Mouse (Mus musculus) v-Abl transformed pro-B cells (cell line): Measurements from ENCODE around the gene Ank3.

ENCODE experiments used
- in situ Hi-C, 2 experiments: fragments of 400-800 bp; cut with MboI; formaldehyde crosslinking; loops; one replicate each; pipeline ENCODE4 v1.15.1; 2025; ENCODE audit not compliant: unreplicated experiment in 2 of 2

The Ank3 gene

DNA sequence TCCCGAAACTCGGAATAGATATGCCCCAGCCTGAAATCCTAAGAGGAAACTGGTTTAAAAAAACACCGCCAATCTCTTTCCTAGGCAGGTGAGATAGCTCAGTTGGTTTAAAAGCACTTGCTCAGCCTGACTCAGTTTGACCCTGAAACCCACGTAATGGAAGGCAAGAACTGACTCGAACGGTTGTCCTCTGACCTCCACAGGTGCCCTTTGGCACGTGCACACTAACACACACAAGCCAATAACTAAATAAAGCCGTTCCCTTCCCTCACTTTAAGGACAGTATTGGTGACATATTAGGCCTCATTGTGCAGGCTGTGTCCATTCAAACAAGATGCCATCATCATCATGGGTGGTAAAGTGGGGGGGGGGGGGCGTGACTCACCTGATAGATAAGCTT is 528.4 kb downstream of the Ank3 start:
- in situ Hi-C loops = no loop called here

DNA sequence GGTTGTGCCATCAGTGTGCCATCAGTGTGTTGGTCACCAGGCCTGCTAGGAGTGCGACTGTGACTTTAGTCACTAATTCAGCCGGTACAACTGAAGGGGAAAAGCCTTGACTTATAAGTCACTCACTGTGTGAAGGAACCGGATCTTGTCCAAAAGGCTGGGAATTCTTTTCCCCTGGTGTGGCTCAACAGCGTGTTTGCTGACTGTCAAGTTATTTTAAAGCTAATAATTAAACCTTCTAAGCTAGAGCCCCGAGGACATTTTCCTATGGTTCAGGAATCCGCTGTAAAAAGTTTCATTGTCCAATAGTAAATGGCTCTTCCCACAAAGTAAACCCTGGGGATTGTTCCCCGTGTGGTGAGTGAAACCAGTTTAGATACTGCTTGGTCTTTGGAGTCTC is 529.8 kb downstream of the Ank3 start:
- in situ Hi-C loops = no loop called here

DNA sequence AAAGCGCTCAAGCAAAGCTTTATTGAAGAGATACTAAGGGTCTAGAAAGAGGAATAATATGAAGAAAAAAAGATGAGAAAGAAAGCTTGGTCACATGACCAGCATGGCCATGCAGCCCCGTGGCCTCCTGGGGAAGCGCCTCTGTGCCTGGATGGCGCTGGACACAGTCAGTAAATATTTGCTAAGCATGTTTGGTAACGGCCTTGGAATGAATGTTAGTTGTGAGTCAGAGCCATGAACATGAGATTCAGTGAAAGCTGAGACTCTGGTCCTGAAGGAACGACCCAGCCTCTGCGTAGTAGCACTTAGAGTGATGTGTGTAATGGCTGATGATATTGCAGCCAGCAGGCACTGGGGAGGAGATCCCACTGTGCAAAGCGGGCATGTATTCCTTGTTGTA is 531.9 kb downstream of the Ank3 start:
- in situ Hi-C loops = no loop called here

DNA sequence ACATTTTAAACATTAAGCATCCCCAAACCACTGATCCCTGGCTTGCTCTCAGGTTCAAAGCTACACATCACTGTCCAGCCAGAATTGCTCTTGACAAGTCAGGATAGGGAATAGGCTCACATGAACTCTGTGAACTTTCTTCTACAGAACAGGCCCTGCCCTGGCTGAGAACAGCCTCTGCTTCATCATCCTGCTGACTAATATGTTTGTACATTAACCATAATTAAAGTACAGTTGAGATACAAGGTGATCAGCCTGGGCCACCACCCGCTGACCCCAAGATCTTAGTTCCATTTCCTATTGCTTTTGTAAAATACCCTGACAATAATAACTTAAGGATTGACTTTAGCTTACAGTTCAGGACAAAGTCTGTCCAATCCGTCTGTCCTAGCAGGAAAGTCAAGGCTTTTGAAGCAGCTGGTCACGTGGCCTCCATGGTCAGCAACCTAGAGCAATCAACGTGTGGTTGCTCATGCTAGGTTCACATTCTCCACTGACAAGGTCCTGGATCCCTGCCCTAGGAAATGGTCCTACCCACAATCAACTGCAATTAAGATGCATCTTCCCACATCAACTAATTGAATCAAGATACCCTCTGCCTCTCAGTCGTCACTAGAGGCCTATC is 538.0 kb downstream of the Ank3 start:
- in situ Hi-C loops = no loop called here

DNA sequence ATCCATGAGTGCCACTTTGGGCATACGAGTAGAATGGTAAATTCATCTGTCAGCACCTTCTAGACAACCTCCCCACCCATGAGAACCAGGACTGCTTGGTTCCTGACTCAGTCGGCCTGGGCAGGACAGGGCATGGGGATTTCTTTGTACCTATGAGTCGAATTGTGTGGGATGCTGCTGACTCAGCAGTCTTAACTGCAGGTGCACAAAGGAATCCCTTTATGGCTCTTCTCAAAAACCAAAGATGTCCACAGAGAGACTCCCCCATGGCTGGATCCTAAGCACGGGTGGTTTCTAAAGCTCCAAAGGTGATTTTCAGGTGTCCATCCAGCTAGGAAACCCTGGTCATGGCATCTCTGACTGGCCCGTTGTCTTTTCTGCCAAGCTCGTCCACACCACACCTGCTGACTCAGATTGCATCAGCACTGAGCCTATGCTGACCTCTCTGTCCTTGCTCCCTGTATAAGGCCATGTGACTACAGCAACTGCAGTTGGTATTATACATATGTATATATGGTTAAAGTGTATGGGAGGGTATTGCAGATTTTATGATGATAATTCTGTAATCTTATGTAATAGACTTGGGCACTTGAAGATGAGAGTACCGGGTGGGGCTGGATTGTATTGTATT is 538.8 kb downstream of the Ank3 start:
- in situ Hi-C loops = no loop called here

DNA sequence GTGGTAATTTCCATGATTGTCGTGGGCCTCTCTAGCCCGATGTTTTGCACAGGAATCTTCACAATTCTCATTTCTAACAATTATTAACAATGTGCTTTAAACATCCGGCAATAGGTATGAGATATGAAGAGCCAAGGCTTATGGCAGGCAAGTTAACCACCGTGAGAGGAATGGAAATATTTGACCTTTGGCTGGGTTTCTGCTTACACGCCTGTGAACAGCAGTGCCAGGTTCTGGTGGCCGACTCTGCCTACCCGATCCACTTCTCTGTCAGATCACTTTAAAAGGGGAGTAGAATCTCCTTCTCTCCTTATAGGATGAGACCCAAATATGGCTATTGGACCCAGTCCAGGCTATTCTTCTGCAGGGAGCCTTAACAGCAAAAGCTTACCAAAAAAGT is 540.6 kb downstream of the Ank3 start:
- in situ Hi-C loops = no loop called here

DNA sequence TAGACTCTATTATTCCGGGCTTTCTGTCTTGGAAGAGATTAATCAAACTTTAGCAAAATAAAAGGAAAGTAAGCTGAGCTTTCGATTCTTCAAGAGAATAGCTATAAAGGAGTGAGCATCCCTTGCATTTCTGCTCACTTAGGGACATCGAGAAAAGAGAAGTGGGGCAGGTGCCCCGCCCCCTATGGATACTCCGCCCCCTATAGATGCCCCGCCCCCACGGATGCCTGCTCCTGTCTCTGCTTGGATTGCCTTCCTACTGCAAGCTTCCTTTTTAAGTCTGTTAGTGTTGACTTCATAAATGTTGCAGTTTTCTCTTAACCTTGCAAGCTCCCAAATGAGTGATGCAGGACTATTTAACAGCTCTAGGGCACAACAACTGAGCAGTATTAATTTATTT is 541.4 kb downstream of the Ank3 start:
- in situ Hi-C loops = no loop called here

DNA sequence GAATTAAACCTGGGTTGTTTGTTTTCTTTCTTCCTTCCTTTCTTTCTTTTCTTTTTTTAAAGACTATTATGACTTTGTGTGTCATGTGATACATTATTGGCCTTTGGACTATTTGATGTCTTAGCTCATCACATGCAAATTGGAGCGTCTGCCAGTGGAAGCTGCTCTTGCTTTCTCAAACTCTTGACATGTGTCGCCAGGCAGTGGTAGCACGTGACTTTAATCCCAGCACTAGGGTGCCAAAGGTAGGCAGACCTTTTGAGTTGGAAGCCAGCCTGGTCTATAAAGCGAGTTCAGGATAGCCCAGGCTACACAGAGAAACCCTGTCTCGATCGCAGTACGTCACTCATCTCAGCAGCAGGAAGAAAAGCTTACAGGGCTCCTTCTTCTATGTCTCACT is 542.4 kb downstream of the Ank3 start:
- in situ Hi-C loops = no loop called here

DNA sequence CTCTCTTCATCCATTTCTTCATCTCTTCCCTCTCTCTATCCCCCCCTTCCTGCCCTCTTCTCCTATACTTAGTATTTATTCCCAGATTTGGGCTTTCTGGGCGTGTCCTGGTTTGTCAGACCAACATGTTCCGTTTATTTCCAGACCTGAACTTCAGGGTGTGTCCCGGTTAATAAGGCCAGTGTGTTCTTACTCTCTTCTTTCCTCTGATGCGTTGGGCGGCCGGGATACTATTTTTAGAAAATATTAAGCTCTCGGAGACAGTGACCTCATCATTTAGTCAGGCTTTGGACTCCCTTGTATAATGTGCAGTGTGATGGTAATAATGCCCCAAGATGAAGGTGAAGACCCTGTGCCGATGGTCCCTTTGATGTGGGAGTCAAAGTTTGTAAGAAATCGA is 546.3 kb downstream of the Ank3 start:
- in situ Hi-C loops = no loop called here

DNA sequence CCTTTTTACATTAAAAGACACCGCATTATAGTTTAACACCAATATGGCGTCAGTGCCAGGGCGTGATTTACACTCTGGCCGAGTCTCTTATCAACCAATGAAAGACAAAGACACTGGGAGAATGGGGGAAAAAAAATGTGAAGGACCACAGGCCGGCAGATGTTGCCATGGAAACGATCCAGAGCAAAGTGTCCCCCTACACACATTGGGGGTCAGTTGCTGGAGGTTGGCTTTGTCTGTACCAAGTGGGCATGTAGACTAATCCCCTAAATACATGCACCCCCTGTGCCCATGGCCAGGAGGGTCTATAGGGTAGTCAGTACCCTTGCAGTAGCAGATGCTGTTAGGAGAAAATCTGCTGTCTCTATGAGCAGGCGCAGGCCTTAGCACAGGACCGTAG is 547.3 kb downstream of the Ank3 start:
- in situ Hi-C loops = no loop called here

DNA sequence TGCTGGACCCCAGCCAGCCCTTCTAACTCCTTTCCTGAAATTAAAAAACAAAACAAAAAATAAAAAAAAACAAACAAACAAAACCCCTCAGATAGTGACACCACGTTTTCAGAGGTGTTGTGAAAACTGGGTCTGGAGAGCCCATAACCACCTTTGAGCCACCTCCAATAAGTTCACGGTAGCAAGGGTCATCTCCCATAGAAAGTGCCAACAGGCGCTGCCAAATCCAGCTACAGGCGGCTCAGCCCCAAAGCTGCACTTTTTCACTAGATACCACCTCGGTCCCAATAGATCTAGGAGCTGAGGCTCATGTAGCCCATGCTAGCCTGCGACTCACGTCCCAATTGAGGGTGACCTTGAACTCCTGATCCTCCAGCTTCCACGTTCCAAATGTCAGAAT is 547.7 kb downstream of the Ank3 start:
- in situ Hi-C loops = no loop called here

DNA sequence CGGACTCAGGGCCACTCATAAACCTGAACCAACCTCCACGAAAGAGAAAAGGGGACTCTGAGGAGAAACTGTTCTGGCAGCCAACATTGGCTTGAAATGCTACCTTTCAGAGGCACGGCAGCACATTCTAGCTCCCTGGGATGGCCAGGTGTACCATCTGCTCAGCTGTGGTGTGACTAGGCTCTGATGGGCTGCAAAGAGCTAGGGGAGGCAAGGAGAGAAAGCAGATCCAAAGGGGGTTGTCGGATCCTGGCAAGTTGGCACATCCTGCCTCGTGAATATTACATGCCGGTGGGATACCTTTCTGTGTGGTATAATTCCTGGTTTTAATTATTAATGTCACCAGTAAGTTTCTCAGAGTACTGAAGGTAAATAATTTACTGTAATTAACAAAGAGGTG is 548.5 kb downstream of the Ank3 start:
- in situ Hi-C loops = no loop called here

DNA sequence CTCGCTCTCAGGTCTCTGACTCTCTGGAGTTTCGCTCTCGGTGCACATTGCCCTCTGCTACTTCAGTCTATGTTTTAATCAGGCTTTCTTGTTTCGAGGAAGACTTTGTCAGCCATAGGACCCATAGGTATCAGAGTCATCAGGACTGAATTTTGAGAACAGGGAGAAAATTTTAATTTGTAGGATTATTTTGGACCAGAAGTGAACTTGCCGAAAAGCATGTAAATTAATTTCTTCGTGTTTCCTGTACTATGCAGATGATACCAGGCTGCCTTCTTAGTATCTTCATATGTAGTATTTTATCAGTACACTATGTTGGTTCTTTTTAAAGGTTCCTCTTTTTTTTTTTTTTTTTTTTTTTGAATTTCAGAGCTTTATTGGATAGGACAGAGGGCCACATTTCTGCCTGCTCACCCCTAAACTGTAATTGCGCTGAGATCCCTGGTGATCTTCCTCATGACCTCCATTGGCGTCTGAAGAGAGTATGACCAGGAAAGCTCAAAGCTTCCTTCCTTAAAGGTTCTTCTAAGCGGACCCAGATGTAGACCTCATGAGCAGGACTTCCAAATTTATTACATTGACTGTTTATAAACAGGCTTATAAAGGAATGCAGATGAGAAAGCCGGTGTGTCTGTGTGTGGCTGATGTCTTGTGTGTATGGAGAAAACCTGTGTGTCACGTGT is 551.8 kb downstream of the Ank3 start:
- in situ Hi-C loops = no loop called here

DNA sequence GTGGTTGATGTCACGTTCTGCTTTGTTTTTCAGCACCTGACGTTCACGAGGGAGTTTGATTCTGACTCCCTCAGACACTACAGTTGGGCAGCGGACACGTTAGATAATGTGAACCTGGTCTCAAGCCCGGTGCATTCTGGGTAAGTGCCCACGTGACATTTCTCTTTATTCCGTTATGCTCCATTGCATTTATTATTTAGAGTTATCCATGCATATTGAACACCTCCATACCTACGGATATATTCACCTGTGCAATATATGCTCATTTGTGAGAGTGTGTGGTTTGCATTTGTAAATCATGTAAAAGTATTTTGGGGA is 552.3 kb downstream of the Ank3 start:
- in situ Hi-C loops = no loop called here

DNA sequence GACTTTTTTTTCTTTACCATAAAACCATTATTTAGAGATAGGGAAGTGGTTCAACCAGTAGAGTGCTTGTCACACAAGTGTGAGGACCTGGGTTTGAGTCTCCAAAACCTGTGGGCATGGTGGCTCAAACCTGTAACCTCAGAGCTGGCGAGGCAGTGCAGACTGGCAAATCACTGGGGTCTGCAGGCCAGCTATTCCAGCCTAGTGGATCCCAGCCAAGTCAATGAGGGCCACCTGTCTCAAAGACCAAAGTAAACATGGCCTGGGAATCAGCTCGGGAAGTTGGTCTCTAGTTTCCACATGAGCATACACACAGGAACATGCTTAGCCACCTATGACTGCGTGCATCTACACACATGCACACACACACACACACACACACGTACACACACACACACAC is 552.9 kb downstream of the Ank3 start:
- in situ Hi-C loops = no loop called here

DNA sequence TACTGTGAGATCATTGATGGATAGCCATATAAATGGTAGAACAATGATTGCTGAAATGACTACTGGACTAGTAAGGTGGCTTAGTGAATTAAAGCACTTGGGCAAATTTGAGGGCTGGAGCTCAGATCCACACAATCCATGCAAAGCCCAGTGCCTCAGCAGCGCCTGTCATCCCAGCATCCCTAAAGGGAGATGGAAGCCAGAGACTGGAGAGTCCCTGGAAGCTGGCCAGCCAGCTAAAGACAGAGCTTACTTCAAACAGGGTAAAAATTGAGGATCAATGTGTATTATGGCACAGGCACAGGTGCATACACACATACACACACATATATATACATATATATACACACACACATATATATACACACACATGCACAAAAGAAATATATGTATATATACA is 553.7 kb downstream of the Ank3 start:
- in situ Hi-C loops = no loop called here

DNA sequence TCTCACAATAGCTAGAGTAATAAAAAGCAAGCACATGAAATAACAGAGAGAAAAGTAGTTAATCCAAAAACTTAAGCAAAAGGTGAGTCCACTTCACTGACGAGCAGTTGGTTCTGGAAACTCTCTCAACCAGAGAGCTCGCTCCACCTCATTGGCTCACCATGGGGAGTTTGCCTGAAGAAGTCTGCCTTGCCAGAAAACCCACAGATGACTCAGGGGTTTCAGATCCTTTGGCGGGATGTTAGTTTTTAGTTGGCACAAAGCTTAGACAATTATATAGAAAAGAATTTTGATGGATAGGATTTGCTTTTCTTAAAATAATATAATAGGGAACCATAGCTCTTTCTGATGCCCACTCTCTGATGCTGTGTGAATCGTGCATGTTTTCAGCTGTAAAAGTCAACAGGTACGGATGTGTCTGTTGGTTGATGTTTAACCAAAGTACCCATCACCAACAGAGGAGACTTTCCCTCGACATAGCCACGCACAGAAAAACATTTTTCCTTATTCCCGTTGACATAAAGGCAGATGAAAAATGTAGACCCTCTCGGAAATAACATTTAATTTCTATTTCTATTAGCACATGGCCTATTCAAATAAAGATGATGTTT is 556.2 kb downstream of the Ank3 start:
- in situ Hi-C loops = no loop called here

DNA sequence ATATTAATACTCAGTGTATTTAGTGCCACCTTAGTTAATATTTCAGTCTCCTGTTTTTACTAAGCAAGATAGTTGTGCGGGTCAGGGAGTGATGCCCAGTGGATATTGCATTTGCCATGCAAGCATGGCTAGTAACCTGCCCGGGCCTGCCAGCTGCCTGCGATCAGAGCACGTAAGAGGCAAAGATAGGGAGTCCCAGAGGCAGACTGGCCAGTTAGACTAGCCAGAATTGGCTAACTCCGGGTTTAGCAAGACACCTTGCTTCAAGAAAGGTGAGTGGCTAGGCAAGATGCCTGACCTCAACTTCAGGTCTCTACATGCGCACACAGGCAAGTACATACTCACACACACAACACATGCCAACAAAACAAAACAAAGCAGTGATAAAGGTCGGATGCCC is 563.7 kb downstream of the Ank3 start:
- in situ Hi-C loops = loop anchor here (5.0 to 10.0 kb wide), 6 partner anchors 295 to 597 kb away; no protein-coding TSS in a partner anchor

DNA sequence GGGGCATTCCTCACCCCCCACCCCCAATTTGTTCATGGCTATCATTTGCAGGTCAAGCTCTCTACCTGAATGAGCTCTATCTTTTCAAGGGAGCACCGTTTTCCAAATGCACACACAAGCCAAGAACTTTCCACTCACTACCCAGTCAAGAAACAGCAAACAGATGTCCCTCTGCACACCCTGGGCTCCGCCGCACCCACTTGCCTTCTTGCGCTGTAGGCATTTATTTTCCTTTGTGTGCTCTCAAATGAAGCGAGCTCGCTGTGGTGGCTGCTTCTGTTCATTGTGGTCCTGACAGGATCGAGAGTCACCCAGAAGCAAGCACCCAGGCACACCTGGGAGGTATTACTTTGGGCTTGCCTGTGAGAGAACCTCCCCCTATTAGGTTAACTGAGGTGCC is 564.4 kb downstream of the Ank3 start:
- in situ Hi-C loops = loop anchor here (5.0 to 10.0 kb wide), 6 partner anchors 296 to 598 kb away; no protein-coding TSS in a partner anchor

DNA sequence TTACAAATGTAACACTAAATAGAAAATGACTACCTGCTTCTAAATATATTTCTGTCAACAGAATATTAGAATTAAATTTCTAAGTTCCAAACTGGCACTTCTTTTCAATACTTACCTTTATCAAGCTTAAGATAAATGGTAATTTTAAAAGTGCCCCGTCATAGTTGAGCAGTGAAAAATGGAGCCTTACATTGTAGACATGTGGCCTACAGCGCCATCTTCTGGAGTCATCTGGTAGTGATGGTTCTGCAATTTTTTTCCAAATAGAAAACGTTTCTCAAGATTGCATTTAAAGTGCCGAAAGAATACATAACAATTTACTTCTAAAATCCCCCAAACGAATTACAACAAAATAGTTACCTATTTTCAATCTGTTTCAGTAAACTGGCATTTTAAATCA is 566.0 kb downstream of the Ank3 start:
- in situ Hi-C loops = loop anchor here (5.0 to 10.0 kb wide), 6 partner anchors 297 to 600 kb away; no protein-coding TSS in a partner anchor

DNA sequence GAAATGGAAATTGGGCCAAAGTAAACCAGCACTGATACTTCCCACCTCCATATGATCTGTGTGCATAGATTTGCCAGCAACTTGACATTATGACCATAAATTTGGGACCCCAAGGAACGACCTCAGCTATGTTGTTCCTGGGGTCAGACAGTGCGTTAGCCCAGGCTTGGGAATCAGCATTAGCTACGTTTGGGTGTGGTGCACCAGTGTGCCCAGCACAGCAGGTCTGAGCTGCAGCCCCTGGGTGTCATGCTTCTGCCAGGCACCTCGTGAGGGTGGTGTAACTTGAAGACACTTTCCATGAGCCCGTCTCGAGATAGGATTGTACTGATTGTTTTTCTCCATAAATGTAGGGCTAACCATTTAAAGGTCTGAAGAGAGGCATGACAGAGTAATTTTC is 566.5 kb downstream of the Ank3 start:
- in situ Hi-C loops = loop anchor here (10.0 kb wide), 4 partner anchors 300 to 600 kb away; no protein-coding TSS in a partner anchor

DNA sequence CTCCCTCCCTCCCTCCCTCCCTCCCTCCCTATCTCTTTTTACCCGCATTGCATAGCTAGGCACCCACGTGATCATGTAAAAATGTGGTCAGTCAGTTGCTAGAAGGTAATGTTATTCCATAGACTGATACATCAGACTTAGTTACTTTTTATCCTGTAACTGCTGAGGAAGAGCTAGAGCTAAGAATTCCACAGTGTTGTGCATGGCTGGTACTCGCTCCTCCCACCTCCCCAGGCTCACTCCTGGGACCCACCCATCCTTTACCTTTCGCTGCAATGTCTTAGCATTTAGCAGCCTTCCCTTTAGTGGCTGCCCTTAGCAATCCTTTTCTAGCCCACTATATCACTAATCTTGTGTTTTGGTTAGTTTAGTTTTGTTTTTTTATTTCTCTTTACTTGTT is 569.4 kb downstream of the Ank3 start:
- in situ Hi-C loops = loop anchor here (10.0 kb wide), 4 partner anchors 303 to 603 kb away; no protein-coding TSS in a partner anchor
